Mouse (Mus musculus) lung, postnatal 0 days (tissue): ENCODE measurements around the gene Adam12.

Source experiments
- CTCF ChIP-seq: IDR thresholded peaks from 2 replicates; pipeline ENCODE4 v1.5.1; 2016; ENCODE audit warnings: antibody characterized with exemption, mild to moderate bottlenecking
- EP300 ChIP-seq: IDR thresholded peaks from 2 replicates; pipeline ENCODE4 v1.6.1; 2016; ENCODE audit warnings: antibody characterized with exemption, mild to moderate bottlenecking, control low read depth

DNA sequence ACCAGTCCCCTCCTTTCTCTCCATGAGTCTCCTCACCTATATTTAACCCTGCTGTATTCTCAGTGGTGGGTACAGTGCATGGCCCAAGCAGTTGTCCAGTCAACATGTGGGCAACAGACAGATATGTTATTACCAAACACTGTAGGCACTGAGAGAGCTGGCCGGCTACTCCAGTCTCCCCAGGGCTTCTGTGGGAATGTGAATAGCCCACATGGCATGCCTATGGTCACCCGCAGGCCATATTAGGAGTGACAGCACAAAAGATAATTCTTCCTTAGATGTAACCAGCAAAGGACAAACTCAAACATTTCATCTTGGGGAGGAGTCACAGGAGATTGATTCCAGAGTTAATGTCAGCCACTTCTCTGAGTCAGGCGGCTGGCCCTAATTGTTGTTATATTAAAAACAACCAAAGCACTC lies 224.0 kb downstream of the Adam12 start:
- TF ChIP-seq CTCF (no peak), EP300 (no peak)
